Mouse (Mus musculus) splenic B cell, adult 2 months (primary cell): ENCODE results near the gene Rab3a.

Experiments
- DNase-seq: peaks from one replicate; pipeline ENCODE4 v3.0.0-alpha.2; 2011; ENCODE audit warnings: low read depth, low spot score
- H3K27me3 ChIP-seq: 2 replicates; pipeline ENCODE4 v1.6.1; 2012; ENCODE audit warnings: mild to moderate bottlenecking, low read length, moderate library complexity, mixed read lengths; ENCODE audit not compliant: control insufficient read depth, poor library complexity, insufficient read depth, severe bottlenecking
- H3K36me3 ChIP-seq: 2 replicates; pipeline ENCODE4 v1.6.1; 2012; ENCODE audit warnings: mild to moderate bottlenecking, low read length, moderate library complexity, mixed read lengths; ENCODE audit not compliant: control insufficient read depth, poor library complexity, insufficient read depth, severe bottlenecking

The Rab3a gene

GRCm38 (mm10) chr8:70725792-70726447, 28.6 kb upstream of the Rab3a start:
- no peaks in the 10 kb centered on the region for H3K27me3 ChIP-seq
- DNase-seq, result no peak
- no peaks in the 10 kb centered on the region for H3K36me3 ChIP-seq

- no peak for DNase-seq
- no peaks in the 10 kb centered on the region for H3K27me3 ChIP-seq
- H3K36me3 ChIP-seq, result no peaks in the 10 kb centered on the region
Observed at GRCm38 (mm10) chr8:70726721-70727120, 27.8 kb upstream of the Rab3a start.

- peak; percentile 81 for DNase-seq
- H3K27me3 ChIP-seq, result no peaks in the 10 kb centered on the region
- no peaks in the 10 kb centered on the region for H3K36me3 ChIP-seq
Observed at GRCm38 (mm10) chr8:70729808-70730475, 24.5 kb upstream of the Rab3a start.

DNA sequence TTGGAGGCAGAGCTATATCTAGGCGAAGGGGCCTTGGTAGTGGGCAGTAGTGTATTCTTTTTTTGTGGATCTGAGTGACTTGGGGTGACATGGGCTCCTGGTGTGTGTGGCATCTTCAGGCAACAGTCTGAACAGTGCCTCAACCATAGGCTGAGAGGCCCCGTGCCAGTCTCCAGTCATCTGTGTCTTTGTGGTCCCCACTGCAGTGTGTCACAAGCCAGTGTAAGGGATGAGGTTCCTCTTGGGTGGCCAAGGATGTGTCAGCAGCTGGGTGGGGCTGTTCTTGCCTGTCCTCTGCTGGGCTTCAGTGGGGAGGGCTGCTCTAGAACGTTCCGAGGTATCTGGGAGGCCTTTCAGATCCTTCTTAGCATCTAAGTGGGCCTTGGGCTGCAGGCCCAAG, 23.5 kb upstream of the Rab3a start:
- peak; percentile 83 for DNase-seq
- Histone ChIP-seq H3K27me3 (no peaks in the 10 kb centered on the region), H3K36me3 (no peaks in the 10 kb centered on the region)

DNA sequence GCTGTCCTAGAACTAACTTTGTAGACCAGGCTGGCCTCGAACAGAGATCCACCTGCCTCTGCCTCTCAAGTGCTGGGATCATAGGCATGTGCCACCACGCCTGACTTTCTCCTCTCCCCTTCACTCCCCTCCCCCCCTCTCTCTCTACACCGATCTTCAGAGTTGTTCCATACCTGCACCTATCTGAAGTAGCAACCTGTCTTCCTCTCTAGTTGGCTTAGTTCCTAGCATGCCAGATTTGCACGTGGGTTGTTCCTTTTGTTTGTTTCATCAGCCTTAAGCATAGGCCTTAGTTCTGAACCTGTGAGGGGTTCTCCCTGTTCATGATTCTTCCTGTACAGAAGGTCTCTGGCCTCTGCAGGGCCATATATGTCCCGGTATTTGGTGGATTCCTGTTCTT, 16.8 kb upstream of the Rab3a start:
- DNase-seq, result no peak
- Histone ChIP-seq H3K27me3 (no peaks in the 10 kb centered on the region), H3K36me3 (no peaks in the 10 kb centered on the region)

GRCm38 (mm10) chr8:70738211-70738610, 16.3 kb upstream of the Rab3a start:
- Histone ChIP-seq H3K36me3 (no peaks in the 10 kb centered on the region), H3K27me3 (no peaks in the 10 kb centered on the region)
- no peak for DNase-seq

- no peak for DNase-seq
- no peaks in the 10 kb centered on the region for H3K27me3 ChIP-seq
- no peaks in the 10 kb centered on the region; the same call in 1 of the 2 replicates for H3K36me3 ChIP-seq
Observed at GRCm38 (mm10) chr8:70741661-70742060, 12.8 kb upstream of the Rab3a start.

DNA sequence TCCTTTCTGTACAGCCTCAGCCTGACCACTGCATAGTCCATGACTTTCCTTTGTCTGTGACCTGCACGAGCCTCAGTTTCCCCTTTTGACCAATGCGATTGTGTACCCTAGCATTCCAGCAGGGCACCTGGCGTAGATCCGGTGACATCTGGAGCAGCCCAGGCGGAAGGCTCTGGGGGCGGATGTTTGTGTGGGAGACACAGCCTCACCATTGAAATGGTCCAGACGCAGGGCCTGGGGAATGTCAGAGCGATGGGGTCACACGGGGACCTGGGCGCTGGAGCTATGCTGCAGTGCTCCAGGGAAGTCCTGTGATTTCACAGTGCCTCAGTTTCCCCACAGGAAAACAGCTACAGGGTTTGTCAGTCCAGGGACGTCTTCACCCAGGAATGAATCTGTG, 12.3 kb upstream of the Rab3a start:
- Histone ChIP-seq H3K36me3 (no peaks in the 10 kb centered on the region; the same call in 1 of the 2 replicates), H3K27me3 (no peaks in the 10 kb centered on the region)
- DNase-seq, result no peak

DNA sequence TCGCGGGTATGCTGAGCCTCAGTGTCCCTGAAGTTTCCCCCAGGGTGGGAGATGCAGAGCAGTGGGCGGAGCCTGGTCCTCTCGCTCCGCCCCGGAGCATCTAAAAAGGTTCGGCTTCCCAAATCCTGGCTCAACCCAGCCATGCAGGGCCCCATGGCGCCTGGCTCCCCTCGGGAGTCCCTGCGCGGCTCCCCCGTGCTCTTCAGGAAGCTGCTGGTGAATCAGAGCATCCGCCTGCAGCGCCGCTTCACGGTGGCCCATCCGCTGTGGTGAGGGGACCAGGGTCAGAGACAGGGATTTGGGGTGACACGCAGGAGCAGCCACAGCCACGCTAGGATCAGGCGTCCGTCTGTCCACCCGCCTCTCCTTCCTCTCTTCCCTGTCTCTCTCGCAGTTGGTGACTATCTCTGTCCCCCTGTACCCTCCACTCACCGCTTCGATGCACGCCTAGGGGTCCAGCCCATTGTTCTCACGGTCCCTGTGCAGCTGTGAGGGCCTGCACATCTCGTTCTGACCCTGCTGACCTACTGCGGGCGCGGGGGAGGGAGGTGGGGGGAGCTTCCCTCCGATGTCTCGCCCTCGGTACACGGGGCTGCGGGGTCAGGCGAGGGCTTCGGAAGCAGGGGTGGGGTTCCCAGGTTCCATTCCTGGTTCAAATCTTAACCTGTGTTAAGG, 11.4 kb upstream of the Rab3a start:
- no peak for DNase-seq
- Histone ChIP-seq H3K27me3 (no peaks in the 10 kb centered on the region), H3K36me3 (no peaks in the 10 kb centered on the region; the same call in 1 of the 2 replicates)

GRCm38 (mm10) chr8:70743656-70744590, 10.6 kb upstream of the Rab3a start:
- Histone ChIP-seq H3K27me3 (no peaks in the 10 kb centered on the region), H3K36me3 (no peaks in the 10 kb centered on the region; the same call in 1 of the 2 replicates)
- peak; percentile 51 for DNase-seq

GRCm38 (mm10) chr8:70744806-70745205, 9.7 kb upstream of the Rab3a start:
- Histone ChIP-seq H3K27me3 (no peaks in the 10 kb centered on the region), H3K36me3 (no peaks in the 10 kb centered on the region; the same call in 1 of the 2 replicates)
- peak; percentile 57 for DNase-seq

- DNase-seq, result no peak
- H3K27me3 ChIP-seq, result no peaks in the 10 kb centered on the region
- no peaks in the 10 kb centered on the region; the same call in 1 of the 2 replicates for H3K36me3 ChIP-seq
Observed at GRCm38 (mm10) chr8:70745691-70746220, 8.7 kb upstream of the Rab3a start.

GRCm38 (mm10) chr8:70746676-70747075, 7.8 kb upstream of the Rab3a start:
- Histone ChIP-seq H3K27me3 (no peaks in the 10 kb centered on the region), H3K36me3 (no peaks in the 10 kb centered on the region; the same call in 1 of the 2 replicates)
- DNase-seq, result no peak

GRCm38 (mm10) chr8:70747211-70747890, 7.1 kb upstream of the Rab3a start:
- no peaks in the 10 kb centered on the region for H3K27me3 ChIP-seq
- DNase-seq, result no peak
- no peaks in the 10 kb centered on the region; the same call in 1 of the 2 replicates for H3K36me3 ChIP-seq
